Mouse (Mus musculus): Measurements from ENCODE around the gene Mdm2. TPM values are rescaled to one million over a fixed set of nuclear protein-coding genes. Genes with fewer than 3 reads are reported as not detected.

Gene Mdm2
- polyA plus RNA-seq, 1 experiment from 2014 or later, result 62.4 TPM

DNA sequence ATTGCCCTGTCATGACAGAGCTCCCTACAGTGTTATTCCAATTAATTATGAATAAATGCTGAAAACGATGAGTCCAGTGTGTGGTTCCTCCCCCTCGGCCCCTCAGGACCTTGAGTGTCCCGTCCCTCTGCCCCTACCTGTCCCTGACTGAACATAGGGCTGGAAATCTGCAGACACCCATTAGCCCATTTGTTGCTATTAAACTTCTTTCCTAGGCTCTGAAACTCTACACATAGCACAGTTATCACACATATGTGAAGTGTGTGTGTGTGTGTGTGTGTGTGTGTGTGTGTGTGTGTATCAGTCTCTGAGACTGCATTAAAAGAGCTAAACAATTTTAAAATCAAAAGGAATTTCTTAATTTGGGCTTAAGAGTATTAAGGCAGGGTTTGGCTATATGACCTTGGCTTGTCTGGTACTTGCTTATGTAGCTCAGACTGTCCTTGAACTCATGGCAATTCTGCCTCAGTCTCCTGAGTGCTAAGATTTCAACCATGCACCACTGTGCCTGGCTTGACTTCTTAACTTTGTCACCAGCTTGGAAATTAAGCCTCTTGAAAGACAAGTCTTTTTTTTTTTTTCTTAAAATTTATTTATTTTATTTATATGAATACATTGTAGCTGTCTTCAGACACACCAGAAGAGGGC is 52.8 kb downstream of the Mdm2 start:
- Histone ChIP-seq H3K4me3 (no peak overlapping the region), H3K27me3 (ENCODE audit: low read depth, poor library complexity, severe bottlenecking) (no peaks in the 10 kb centered on the region), H3K36me3 (no peaks in the 10 kb centered on the region; the same call in 1 of the 2 replicates), H3K9me3 (replicated peaks) (no peaks in the 10 kb centered on the region), H3K27ac (no peak overlapping the region), H3K4me1 (peaks cover 18% of the 10 kb centered on the region)
- WGBS, result 79% methylated on average over 3 of the region's 3 CpGs
- DNase-seq (ENCODE audit: low spot score), result no peak

GRCm38 (mm10) chr10:117656985-117657658 is 53.4 kb downstream of the Mdm2 start:
- peaks cover 16% of the 10 kb centered on the region for H3K4me1 ChIP-seq
- H3K27ac ChIP-seq, result no peak overlapping the region
- WGBS, result 86% methylated on average over 7 of the region's 7 CpGs
- H3K36me3 ChIP-seq, result no peaks in the 10 kb centered on the region
- H3K4me3 ChIP-seq, result no peak overlapping the region
- no peaks in the 10 kb centered on the region for H3K9me3 ChIP-seq (replicated peaks)
- no peak for DNase-seq (ENCODE audit: low spot score)
- H3K27me3 ChIP-seq (ENCODE audit: low read depth, poor library complexity, severe bottlenecking), result no peaks in the 10 kb centered on the region

DNA sequence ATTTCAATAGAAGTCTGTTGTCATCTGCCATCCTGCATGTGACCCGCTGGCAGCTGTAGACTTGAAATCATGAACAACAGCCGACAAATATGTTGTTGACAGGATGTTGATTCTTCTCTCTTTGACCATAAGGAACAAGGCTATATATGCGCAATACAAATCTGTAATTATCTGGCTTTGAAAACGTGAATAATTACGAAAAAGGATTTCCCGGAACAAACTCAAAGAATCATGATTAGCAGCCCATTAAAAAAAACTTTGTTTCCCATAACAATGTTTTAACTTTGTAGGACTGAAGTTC is 53.9 kb downstream of the Mdm2 start:
- no peaks in the 10 kb centered on the region for H3K27me3 ChIP-seq (ENCODE audit: low read depth, poor library complexity, severe bottlenecking)
- H3K27ac ChIP-seq, result no peak overlapping the region
- H3K4me1 ChIP-seq, result peaks cover 19% of the 10 kb centered on the region
- no peaks in the 10 kb centered on the region for H3K9me3 ChIP-seq (replicated peaks)
- WGBS, result 89% methylated on average over 6 of the region's 6 CpGs
- DNase-seq (ENCODE audit: low spot score), result no peak
- no peaks in the 10 kb centered on the region for H3K36me3 ChIP-seq
- H3K4me3 ChIP-seq, result no peak overlapping the region

DNA sequence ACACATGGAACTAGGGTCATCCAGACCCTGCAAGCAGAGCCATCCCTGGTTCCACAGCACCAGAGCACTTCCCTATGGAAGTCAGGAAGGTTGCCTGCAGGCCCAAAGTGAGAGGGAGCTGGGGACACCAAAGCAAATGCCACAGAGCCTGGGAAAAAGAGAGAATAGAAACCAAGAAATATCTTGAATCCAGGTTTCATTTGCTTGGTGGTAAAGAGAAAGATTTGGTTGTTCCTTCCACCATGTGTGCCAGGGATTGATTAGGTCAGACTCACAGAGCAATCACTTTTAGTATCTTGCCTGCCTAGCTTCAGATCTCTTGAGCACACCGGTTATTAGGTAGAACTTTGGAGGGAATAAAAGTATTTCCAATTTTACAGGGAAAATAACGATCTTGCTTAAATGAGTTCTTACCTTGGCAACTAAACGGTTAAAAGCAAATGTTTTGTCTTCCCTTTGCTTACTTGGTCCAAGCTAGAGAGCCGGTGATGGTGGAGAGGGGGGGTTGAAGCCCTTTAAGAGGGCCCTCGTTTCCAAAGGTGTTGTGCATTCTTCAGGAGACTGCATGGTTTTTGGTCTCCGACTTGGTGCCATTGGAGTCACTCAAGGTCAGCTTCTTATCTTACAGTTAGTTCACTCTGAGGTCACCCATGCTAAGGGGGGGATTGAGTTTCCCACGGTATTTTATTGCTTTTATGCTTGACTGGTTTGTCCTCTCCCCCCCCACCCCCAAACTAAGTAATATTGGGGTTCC is 54.5 kb downstream of the Mdm2 start:
- no peak overlapping the region for H3K27ac ChIP-seq
- H3K4me3 ChIP-seq, result no peak overlapping the region
- no peaks in the 10 kb centered on the region for H3K9me3 ChIP-seq (replicated peaks)
- no peak for DNase-seq (ENCODE audit: low spot score)
- H3K4me1 ChIP-seq, result peaks cover 21% of the 10 kb centered on the region
- no peaks in the 10 kb centered on the region for H3K27me3 ChIP-seq (ENCODE audit: low read depth, poor library complexity, severe bottlenecking)
- whole genome bisulfite sequencing, result 61% methylated on average over 7 of the region's 7 CpGs
- H3K36me3 ChIP-seq, result no peaks in the 10 kb centered on the region

DNA sequence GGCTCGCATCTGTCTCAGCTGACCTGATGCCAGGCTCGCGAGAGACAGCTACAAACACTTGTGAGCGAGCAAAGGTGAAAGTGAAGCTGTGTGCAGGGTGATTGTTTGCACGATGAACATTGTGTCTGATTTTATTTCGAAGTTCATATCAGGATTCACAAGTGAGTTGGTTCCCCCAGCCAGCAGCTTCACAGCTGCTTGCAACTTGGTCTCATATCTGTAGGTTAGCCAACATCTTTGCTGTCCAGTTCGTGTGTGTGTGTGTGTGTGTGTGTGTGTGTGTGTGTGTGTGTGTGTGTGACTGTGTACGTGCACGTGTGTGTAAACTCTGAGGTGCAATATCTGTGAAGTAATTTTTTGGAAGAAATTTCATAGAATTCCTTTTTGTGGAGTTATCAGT is 55.1 kb downstream of the Mdm2 start:
- WGBS, result 93% methylated on average over 9 of the region's 9 CpGs
- no peak overlapping the region for H3K27ac ChIP-seq
- no peak overlapping the region for H3K4me3 ChIP-seq

GRCm38 (mm10) chr10:117654576-117655123 is 55.9 kb downstream of the Mdm2 start:
- H3K4me1 ChIP-seq, result peaks cover 18% of the 10 kb centered on the region
- WGBS, result 89% methylated on average over 3 of the region's 3 CpGs
- no peaks in the 10 kb centered on the region for H3K36me3 ChIP-seq
- H3K9me3 ChIP-seq (replicated peaks), result no peaks in the 10 kb centered on the region
- DNase-seq (ENCODE audit: low spot score), result no peak
- no peaks in the 10 kb centered on the region for H3K27me3 ChIP-seq (ENCODE audit: low read depth, poor library complexity, severe bottlenecking)
- no peak overlapping the region for H3K27ac ChIP-seq
- H3K4me3 ChIP-seq, result no peak overlapping the region

More for the DNA sequence above, 55.1 kb downstream of the Mdm2 start:
- DNase-seq (ENCODE audit: low spot score), result no peak
- no peaks in the 10 kb centered on the region for H3K27me3 ChIP-seq (ENCODE audit: low read depth, poor library complexity, severe bottlenecking)
- no peaks in the 10 kb centered on the region for H3K9me3 ChIP-seq (replicated peaks)
- no peaks in the 10 kb centered on the region for H3K36me3 ChIP-seq
- H3K4me1 ChIP-seq, result peaks cover 21% of the 10 kb centered on the region

GRCm38 (mm10) chr10:117653779-117654173 is 56.8 kb downstream of the Mdm2 start:
- no peaks in the 10 kb centered on the region for H3K36me3 ChIP-seq
- no peaks in the 10 kb centered on the region for H3K9me3 ChIP-seq (replicated peaks)
- peaks cover 16% of the 10 kb centered on the region for H3K4me1 ChIP-seq
- H3K27ac ChIP-seq, result no peak overlapping the region
- no peaks in the 10 kb centered on the region for H3K27me3 ChIP-seq (ENCODE audit: low read depth, poor library complexity, severe bottlenecking)
- WGBS, result 88% methylated on average over 7 of the region's 7 CpGs
- H3K4me3 ChIP-seq, result no peak overlapping the region
- DNase-seq (ENCODE audit: low spot score), result no peak

DNA sequence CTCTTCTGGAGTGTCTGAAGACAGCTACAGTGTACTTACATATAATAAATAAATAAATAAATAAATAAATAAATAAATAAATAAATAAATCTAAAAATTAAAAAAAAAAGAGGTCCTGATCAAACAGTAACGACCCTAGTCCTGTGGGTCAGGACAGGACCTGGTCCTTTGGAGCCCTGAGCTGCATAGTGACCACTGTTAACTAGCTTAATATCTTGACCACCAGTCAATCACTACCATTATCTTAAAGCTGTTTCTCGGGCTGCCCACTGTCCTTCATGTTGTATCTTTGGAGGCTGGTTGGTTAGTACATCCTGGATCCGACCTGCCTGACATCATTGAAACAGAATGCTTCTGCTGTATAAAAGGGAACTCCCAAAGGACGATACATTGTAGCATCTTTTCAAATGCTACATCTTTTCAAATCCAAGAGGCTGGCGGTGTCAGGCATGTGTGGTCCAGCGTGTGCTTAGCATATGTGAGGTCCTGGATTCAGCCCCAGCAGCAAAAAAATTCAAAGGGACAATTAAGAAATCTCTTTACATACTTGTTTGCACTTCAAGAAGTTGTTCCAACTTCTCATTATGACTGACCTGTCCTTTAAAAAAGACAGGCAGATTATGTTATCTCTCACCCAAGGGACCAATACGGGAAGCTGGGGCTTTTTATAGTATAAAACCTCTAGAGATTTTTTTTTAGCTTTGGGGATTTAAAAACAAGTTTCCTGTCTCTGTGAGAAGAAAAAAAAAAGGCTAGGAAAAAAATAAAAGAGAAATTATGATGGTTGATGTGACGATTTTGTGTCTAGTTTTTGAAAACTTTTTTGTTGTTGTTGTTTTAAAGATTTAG is 57.4 kb downstream of the Mdm2 start:
- peaks cover 16% of the 10 kb centered on the region for H3K4me1 ChIP-seq

GRCm38 (mm10) chr10:117652378-117652774 is 58.2 kb downstream of the Mdm2 start:
- WGBS, result 93% methylated on average over 4 of the region's 4 CpGs
- DNase-seq (ENCODE audit: low spot score), result no peak
- Histone ChIP-seq H3K27me3 (ENCODE audit: low read depth, poor library complexity, severe bottlenecking) (no peaks in the 10 kb centered on the region), H3K9me3 (replicated peaks) (no peaks in the 10 kb centered on the region), H3K27ac (no peak overlapping the region), H3K36me3 (no peaks in the 10 kb centered on the region), H3K4me1 (peaks cover 16% of the 10 kb centered on the region), H3K4me3 (no peak overlapping the region)

More for the DNA sequence above, 57.4 kb downstream of the Mdm2 start:
- 93% methylated on average over 8 of the region's 8 CpGs for WGBS
- no peak for DNase-seq (ENCODE audit: low spot score)
- H3K4me3 ChIP-seq, result no peak overlapping the region
- H3K27ac ChIP-seq, result no peak overlapping the region
- no peaks in the 10 kb centered on the region for H3K27me3 ChIP-seq (ENCODE audit: low read depth, poor library complexity, severe bottlenecking)
- no peaks in the 10 kb centered on the region for H3K9me3 ChIP-seq (replicated peaks)
- H3K36me3 ChIP-seq, result no peaks in the 10 kb centered on the region

GRCm38 (mm10) chr10:117651587-117652377 is 58.8 kb downstream of the Mdm2 start:
- DNase-seq (ENCODE audit: low spot score), result no peak
- no peaks in the 10 kb centered on the region for H3K36me3 ChIP-seq
- WGBS, result 70% methylated on average over 10 of the region's 10 CpGs
- H3K4me1 ChIP-seq, result peaks cover 16% of the 10 kb centered on the region
- no peaks in the 10 kb centered on the region for H3K27me3 ChIP-seq (ENCODE audit: low read depth, poor library complexity, severe bottlenecking)
- no peaks in the 10 kb centered on the region for H3K9me3 ChIP-seq (replicated peaks)
- no peak overlapping the region for H3K4me3 ChIP-seq
- H3K27ac ChIP-seq, result no peak overlapping the region

DNA sequence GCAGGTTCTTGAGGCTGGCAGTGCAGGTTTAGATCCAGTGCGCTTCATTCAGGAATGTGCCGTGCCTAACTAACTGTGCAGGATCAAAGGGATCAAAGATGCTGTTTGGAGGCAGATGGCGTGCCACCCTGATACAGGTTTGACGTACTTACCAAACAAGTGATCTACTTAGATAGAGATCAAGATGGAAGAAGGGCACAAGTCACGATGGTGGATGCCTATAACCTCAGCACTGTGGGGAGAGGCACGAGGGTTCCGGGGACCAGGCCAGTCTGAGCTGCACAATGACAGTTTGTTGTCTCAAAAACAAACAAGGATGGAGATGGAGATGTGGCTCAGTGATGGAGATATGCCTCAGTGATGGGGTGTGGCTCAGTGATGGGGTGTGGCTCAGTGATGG is 59.8 kb downstream of the Mdm2 start:
- Histone ChIP-seq H3K9me3 (replicated peaks) (no peaks in the 10 kb centered on the region), H3K4me3 (no peak overlapping the region), H3K36me3 (peaks cover 3% of the 10 kb centered on the region), H3K27ac (no peak overlapping the region), H3K27me3 (ENCODE audit: low read depth, poor library complexity, severe bottlenecking) (no peaks in the 10 kb centered on the region), H3K4me1 (peaks cover 11% of the 10 kb centered on the region)
- DNase-seq (ENCODE audit: low spot score), result no peak
- 88% methylated on average over 7 of the region's 7 CpGs for WGBS
